Mouse (Mus musculus) neural tube, embryonic 14.5 days (tissue): ENCODE measurements around the gene Bmp3. TPM values are rescaled to one million over a fixed set of nuclear protein-coding genes. Genes with fewer than 3 reads are reported as not detected.

Experiments used
- ATAC-seq: fragments of 200-750 bp; cut with Nextera tagmentation; 2 replicates; pipeline ENCODE4 v1.8.0; 2017; ENCODE audit warnings: low read depth, mild to moderate bottlenecking, moderate TSS enrichment, moderate library complexity
- H3K27ac ChIP-seq: fragments of 300-500 bp; sonication (generic); 2 replicates; pipeline ENCODE4 v1.5.1; 2014; ENCODE audit warnings: low read depth, mild to moderate bottlenecking, control low read depth, low read length, moderate library complexity, mixed read lengths
- H3K27me3 ChIP-seq: fragments of 300-500 bp; sonication (generic); 2 replicates; pipeline ENCODE4 v1.6.1; 2014; ENCODE audit warnings: low read length; ENCODE audit not compliant: control insufficient read depth, insufficient read depth
- H3K36me3 ChIP-seq: fragments of 300-500 bp; sonication (generic); 2 replicates; pipeline ENCODE4 v1.6.1; 2014; ENCODE audit warnings: low read length, mixed read lengths; ENCODE audit not compliant: control insufficient read depth, insufficient read depth
- H3K4me1 ChIP-seq: fragments of 300-500 bp; sonication (generic); 2 replicates; pipeline ENCODE4 v1.6.1; 2014; ENCODE audit warnings: low read length; ENCODE audit not compliant: control insufficient read depth, insufficient read depth
- H3K4me2 ChIP-seq: fragments of 300-500 bp; sonication (generic); 2 replicates; pipeline ENCODE4 v1.6.1; 2014; ENCODE audit warnings: mild to moderate bottlenecking, low read depth, low read length, control low read depth
- H3K4me3 ChIP-seq: fragments of 300-500 bp; sonication (generic); 2 replicates; pipeline ENCODE4 v1.5.1; 2014; ENCODE audit warnings: low read depth, low read length, control low read depth, mixed read lengths
- H3K9ac ChIP-seq: fragments of 300-500 bp; sonication (generic); replicated peaks from 2 replicates; pipeline ENCODE4 v1.6.1; 2014; ENCODE audit warnings: low read depth, mild to moderate bottlenecking, control low read depth, low read length, mixed read lengths
- H3K9me3 ChIP-seq: fragments of 300-500 bp; sonication (generic); 2 replicates; pipeline ENCODE4 v1.6.1; 2016; ENCODE audit warnings: low read length; ENCODE audit not compliant: control insufficient read depth
- WGBS: fragments of 180-500 bp; shearing (Covaris S2); extraction: QIAGEN DNeasy Blood & Tissue Kit; methylation state at CpG from one replicate; pipeline ENCODE4 v1.1.7; 2014; 5-methylcytosine and 5-hydroxymethylcytosine counted together
- polyA plus RNA-seq: library from polyadenylated mRNA; unstranded; fragments of >200 nt; fragmentation: Nextera tagmentation; extraction: Ambion mirVana; gene quantifications from 2 replicates; pipeline ENCODE4 v1.2.1, GENCODE M21; 2014

The Bmp3 gene
- polyA plus RNA-seq, 1 experiment from 2014 or later, result 1.7 TPM

DNA sequence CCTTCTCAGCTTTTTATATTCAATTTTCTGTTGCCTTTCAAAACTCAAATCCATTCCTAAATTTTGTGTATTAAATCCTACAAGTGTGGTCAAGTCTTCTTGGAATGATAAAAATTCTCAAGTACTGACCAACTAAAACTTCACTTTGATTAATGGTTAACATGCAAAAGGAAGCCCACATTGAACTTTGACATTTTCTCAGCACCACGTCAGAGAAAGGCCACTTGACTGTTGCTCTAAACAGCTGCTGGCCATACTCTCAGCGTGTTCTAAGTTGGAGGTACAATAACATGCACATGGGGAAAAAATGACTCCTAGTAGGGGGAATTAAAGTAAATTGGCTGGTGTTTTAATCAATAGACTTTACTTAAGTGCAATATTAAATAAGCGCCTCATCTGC is 27.9 kb downstream of the Bmp3 start:
- no peak overlapping the region for H3K4me3 ChIP-seq
- no peaks in the 10 kb centered on the region for H3K27me3 ChIP-seq
- 77% methylated on average over 3 of the region's 3 CpGs for WGBS
- H3K4me1 ChIP-seq, result no peaks in the 10 kb centered on the region
- H3K9me3 ChIP-seq, result no peaks in the 10 kb centered on the region
- H3K27ac ChIP-seq, result no peak overlapping the region
- H3K36me3 ChIP-seq, result no peaks in the 10 kb centered on the region
- H3K4me2 ChIP-seq, result no peak overlapping the region
- no peak for ATAC-seq
- no peak overlapping the region for H3K9ac ChIP-seq

DNA sequence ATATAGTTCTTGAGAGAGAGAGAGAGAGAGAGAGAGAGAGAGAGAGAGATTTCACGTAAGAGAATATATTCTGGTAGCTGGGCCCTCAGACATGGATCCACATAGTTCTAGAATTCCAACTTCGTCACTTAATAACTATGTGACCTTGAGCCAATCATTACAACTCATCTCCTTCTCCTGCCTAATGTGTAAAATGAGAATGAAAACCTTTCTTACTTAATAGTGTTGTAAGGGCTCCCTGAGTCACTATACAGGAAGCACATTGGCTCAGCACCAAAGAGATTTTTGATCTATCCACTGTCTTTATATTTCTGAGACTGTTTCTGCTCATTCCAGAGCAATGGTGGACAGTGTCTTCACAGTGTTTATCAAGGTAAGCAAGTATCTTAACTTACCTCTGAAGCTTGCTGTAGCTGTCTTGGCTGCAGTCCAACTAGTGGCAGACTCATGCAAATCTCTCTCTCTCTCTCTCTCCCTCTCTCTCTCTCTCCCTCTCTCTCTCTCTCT is 36.4 kb downstream of the Bmp3 start:
- ATAC-seq, result no peak
- no peak overlapping the region for H3K4me2 ChIP-seq
- H3K9me3 ChIP-seq, result no peaks in the 10 kb centered on the region
- H3K36me3 ChIP-seq, result no peaks in the 10 kb centered on the region
- no peak overlapping the region for H3K4me3 ChIP-seq
- no peak overlapping the region for H3K9ac ChIP-seq
- WGBS, result 79% methylated on average over 2 of the region's 2 CpGs
- no peaks in the 10 kb centered on the region for H3K27me3 ChIP-seq
- H3K27ac ChIP-seq, result no peak overlapping the region
- H3K4me1 ChIP-seq, result no peaks in the 10 kb centered on the region

DNA sequence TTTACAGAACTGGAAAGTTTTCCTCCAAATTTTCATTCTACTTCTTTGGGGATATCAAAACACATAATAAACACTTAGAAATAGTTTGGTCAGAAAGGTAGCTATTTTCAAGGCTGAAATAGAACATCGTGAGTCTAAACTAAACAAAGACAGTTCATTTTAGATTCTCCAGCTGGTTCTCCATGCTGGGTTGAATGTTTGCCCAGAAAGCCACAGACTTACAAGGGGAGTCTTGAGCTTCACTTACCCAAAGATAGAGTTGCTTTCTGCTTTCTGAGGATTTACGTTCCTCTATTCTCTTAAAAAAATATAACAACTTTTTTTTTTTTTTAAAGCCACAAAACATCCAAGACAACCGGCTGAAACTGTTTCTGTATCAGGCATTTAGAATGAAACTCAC is 40.1 kb downstream of the Bmp3 start:
- no peak for ATAC-seq
- 85% methylated on average over 3 of the region's 3 CpGs for WGBS

DNA sequence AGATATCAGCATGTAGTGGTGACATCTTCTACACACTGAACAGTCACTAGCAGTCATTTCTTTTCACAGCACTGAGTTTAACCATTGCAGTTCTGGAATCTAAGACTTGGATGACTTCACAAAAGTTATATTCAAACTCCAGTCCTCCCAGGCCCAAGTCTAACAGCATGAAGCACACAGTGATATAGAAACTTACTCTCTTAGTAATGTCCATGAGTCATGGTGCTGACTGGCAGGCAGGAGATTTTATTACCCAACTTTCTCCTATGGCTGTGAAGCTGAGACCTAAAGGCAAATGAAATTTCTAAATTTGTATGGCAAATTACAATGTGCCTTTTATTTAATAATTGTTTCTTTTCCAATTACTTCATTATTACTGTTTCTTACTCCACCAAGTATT is 43.7 kb downstream of the Bmp3 start:
- no peak overlapping the region for H3K27ac ChIP-seq
- no peak for ATAC-seq
- no peak overlapping the region for H3K9ac ChIP-seq
- no peaks in the 10 kb centered on the region for H3K4me1 ChIP-seq
- no peak overlapping the region for H3K4me2 ChIP-seq
- no peaks in the 10 kb centered on the region for H3K9me3 ChIP-seq
- no peak overlapping the region for H3K4me3 ChIP-seq
- no peaks in the 10 kb centered on the region for H3K36me3 ChIP-seq
- H3K27me3 ChIP-seq, result no peaks in the 10 kb centered on the region

More for the DNA sequence above, 40.1 kb downstream of the Bmp3 start:
- Histone ChIP-seq H3K4me2 (no peak overlapping the region), H3K9ac (no peak overlapping the region), H3K9me3 (no peaks in the 10 kb centered on the region), H3K36me3 (no peaks in the 10 kb centered on the region), H3K27me3 (no peaks in the 10 kb centered on the region), H3K4me1 (no peaks in the 10 kb centered on the region), H3K27ac (no peak overlapping the region), H3K4me3 (no peak overlapping the region)

DNA sequence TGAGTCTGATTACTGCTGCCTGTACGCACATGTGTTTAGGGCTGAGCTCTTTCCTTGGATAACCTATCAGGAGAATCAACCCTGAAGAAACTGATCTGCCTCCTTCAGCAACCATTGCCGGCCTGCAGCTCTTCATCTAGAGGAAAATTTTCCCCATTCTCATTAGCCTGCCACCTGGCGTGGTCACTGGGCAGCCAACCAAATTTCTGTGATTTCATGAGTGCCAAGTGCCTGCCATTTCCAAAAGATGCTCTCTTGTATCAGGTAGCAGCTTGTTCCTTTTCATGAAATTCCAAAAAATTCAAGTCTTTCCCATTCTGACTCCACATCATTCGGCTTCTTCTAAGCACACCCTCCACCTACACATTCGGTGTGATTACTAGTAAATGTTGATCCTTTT is 46.7 kb downstream of the Bmp3 start:
- H3K9ac ChIP-seq, result no peak overlapping the region
- no peaks in the 10 kb centered on the region for H3K36me3 ChIP-seq
- no peaks in the 10 kb centered on the region for H3K27me3 ChIP-seq
- no peak overlapping the region for H3K27ac ChIP-seq
- H3K4me2 ChIP-seq, result no peak overlapping the region
- no peaks in the 10 kb centered on the region for H3K4me1 ChIP-seq
- H3K4me3 ChIP-seq, result no peak overlapping the region
- H3K9me3 ChIP-seq, result no peaks in the 10 kb centered on the region
- whole genome bisulfite sequencing, result 76% methylated on average over 5 of the region's 5 CpGs
- ATAC-seq, result no peak

DNA sequence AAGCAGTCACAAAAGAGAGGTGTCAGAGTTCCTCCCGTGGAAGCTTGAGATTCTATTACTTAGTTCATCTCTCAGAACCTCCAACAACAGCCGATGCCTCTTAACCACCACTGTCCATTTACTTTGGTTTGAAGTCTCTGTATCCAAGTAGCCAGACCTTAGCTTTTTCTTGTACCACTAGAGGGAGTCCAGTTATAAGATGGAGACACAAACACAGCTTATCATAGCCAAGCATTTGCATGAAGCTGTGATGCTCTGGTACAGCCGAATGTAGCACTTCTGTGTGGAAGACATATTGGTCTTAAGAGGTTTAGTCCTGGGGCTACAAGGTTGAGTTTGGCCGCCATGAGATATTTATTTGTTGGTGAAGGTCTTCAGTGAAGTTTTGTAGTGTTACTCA is 48.1 kb downstream of the Bmp3 start:
- H3K4me3 ChIP-seq, result no peak overlapping the region
- peak; percentile 61; the same call in 1 of the 2 replicates for ATAC-seq
- H3K27me3 ChIP-seq, result no peaks in the 10 kb centered on the region
- H3K36me3 ChIP-seq, result no peaks in the 10 kb centered on the region
- no peak overlapping the region for H3K9ac ChIP-seq
- H3K27ac ChIP-seq, result no peak overlapping the region
- WGBS, result 69% methylated on average over 4 of the region's 4 CpGs
- no peak overlapping the region for H3K4me2 ChIP-seq
- H3K4me1 ChIP-seq, result no peaks in the 10 kb centered on the region
- no peaks in the 10 kb centered on the region for H3K9me3 ChIP-seq

DNA sequence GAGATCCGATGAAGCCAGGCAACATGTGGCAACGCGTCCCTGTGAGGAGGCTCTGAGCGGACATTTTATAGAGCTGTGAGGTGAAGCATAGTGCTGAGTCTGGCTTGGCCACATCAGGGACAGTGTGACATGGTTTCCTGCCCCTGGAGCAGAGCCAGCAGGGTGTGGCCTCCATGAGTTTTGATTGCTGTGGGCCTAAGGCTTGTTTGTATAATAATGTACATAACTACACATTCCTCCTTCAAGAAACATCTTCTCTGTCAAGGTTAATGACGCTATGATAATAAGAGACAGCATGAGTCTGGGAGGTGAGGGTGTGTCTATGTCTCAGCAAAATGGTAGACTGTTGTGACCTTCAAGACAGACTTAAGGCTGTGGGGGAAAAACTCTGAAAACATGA is 64.5 kb downstream of the Bmp3 start:
- ATAC-seq, result no peak
- no peaks in the 10 kb centered on the region for H3K36me3 ChIP-seq
- H3K9me3 ChIP-seq, result no peaks in the 10 kb centered on the region
- H3K9ac ChIP-seq, result no peak overlapping the region
- H3K4me3 ChIP-seq, result no peak overlapping the region
- no peak overlapping the region for H3K4me2 ChIP-seq
- no peaks in the 10 kb centered on the region for H3K4me1 ChIP-seq
- no peaks in the 10 kb centered on the region for H3K27me3 ChIP-seq
- 97% methylated on average over 5 of the region's 5 CpGs for WGBS
- no peak overlapping the region for H3K27ac ChIP-seq

DNA sequence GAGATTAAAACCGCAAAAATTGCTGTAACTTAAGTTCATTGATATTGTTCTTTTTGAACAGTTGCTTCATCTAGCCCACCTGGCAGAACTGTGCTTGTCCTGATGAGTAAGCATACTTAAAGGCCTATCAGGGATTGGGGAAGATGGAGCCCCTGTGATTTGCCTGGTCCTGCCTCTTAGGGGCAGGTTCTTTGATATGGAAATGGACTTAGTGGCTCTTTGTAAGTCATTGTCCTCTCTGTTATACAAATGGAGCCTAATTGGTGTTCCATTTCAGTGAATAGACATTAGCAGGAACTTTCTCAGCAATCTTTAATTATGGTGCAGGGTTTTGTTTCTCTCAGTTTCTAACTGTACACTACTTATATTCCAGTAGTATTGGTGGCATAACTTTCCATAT is 67.4 kb downstream of the Bmp3 start:
- H3K4me1 ChIP-seq, result no peaks in the 10 kb centered on the region
- H3K4me3 ChIP-seq, result no peak overlapping the region
- H3K36me3 ChIP-seq, result no peaks in the 10 kb centered on the region
- H3K4me2 ChIP-seq, result no peak overlapping the region
- no peak overlapping the region for H3K9ac ChIP-seq
- ATAC-seq, result no peak
- no peaks in the 10 kb centered on the region for H3K9me3 ChIP-seq
- no peaks in the 10 kb centered on the region for H3K27me3 ChIP-seq
- H3K27ac ChIP-seq, result no peak overlapping the region
- 59% methylated on average over 1 of the region's 1 CpGs for WGBS

DNA sequence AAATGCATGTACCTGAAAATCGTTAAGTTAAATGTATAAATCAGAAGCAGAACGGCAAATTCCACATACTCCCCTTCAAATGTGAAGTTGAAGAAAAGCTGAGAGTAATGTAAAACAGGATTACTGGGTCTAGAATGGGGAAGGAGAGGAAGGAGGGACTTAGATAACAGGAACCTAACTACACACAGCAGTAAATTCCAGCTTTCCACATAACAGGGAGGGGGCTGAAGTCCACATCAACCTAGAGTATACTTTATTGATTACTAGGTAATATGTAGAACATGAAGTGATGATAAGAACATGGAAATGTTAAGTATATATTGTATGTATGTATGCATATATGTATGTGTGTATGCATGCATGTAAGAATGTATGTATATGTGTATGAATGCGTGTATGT is 68.7 kb downstream of the Bmp3 start:
- no peaks in the 10 kb centered on the region for H3K4me1 ChIP-seq
- H3K4me3 ChIP-seq, result no peak overlapping the region
- H3K27ac ChIP-seq, result no peak overlapping the region
- H3K9me3 ChIP-seq, result no peaks in the 10 kb centered on the region
- H3K9ac ChIP-seq, result no peak overlapping the region
- WGBS, result 94% methylated on average over 3 of the region's 3 CpGs
- ATAC-seq, result no peak
- no peak overlapping the region for H3K4me2 ChIP-seq
- H3K27me3 ChIP-seq, result no peaks in the 10 kb centered on the region
- H3K36me3 ChIP-seq, result no peaks in the 10 kb centered on the region
